Mouse (Mus musculus) olfactory bulb, adult 2 months (tissue): Measurements from ENCODE around the gene Gm49361.

ENCODE experiments used
- CTCF ChIP-seq: fragments of 200-500 bp; IDR thresholded peaks from 2 replicates; pipeline ENCODE4 v1.5.1; 2012; ENCODE audit warnings: low read depth, mild to moderate bottlenecking, low read length, moderate library complexity; ENCODE audit not compliant: insufficient read depth
- POLR2A ChIP-seq: fragments of 200-500 bp; IDR thresholded peaks from 2 replicates; pipeline ENCODE4 v1.6.1; 2012; ENCODE audit warnings: mild to moderate bottlenecking, low read depth, low read length, moderate library complexity; ENCODE audit not compliant: insufficient read depth

DNA sequence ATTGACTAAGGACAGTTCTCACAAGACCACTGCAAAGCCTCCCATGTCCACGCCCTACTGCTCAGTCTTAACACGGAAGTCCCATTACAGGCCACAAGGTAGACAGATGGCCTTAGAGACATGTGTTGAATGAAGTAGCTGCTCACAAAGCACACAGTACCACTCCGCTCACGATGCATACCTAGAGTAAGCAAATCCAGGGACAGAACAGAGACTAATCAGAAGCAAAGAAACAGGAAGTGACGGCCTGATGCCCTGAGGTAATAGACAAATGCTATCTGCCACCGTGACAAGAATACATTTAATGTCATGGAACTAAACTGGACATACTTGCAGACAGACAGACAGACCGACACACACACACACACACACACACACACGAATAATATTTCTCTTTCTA, 5.3 kb downstream of the Gm49361 start:
- TF ChIP-seq CTCF (no peak), POLR2A (no peak)
